In the genomic region with DNA sequence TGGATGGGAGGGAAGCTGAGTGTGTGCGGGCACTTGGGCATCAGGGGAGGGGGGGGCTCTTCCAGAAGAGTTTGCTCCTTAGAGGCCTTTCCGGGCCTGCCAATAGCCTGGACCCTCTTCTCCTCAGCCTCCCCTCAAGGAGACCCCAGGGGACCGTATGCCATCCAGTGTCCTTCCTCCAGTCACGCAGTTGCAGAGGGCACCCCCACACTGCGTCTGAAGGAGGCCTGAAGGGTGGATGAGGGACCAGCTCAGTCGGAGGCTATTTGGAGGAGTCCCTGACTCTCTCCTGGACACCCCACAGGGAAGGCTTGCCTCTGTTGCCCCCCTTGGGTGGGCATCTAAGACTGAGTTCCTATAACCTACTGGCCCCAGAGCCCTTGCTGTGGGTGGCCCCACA, we compare ENCODE assay signal across 19 mouse cellular contexts. TPM values are rescaled to one million over a fixed set of nuclear protein-coding genes. Genes with fewer than 3 reads are reported as not detected.
A peak's percentile ranks its signal among the peaks of the same experiment; 100 is the strongest.
DNase-seq lines count a peak whose midpoint lies in the region; ATAC-seq and TF ChIP-seq lines count a peak whose summit lies in the region.
"Had no signal": no experiment of that assay in that cellular context is flagged by ENCODE, and none has a peak within 500 bp of the region (broad histone marks: within the 10 kb centered on the region; RNA-seq: fewer than 3 reads in every experiment).

No protein-coding gene starts in this region.

- no peak for TF ChIP-seq CTCF in lung, postnatal 0 days (IDR thresholded peaks at IDR 0.05)

- H3K36me3 ChIP-seq in heart, embryonic 10.5 days: no peaks in the 10 kb centered on the region
- no peaks in the 10 kb centered on the region for H3K36me3 ChIP-seq in midbrain, embryonic 10.5 days
- no peaks in the 10 kb centered on the region for H3K36me3 ChIP-seq in midbrain, embryonic 16.5 days (ENCODE audit: control insufficient read depth, insufficient read depth, low read length)
- H3K36me3 ChIP-seq in embryonic facial prominence, embryonic 12.5 days: no peaks in the 10 kb centered on the region
- H3K36me3 ChIP-seq in limb, embryonic 12.5 days: no peaks in the 10 kb centered on the region
- H3K36me3 ChIP-seq in lung, postnatal 0 days (ENCODE audit: insufficient read depth, low read length): no peaks in the 10 kb centered on the region

- H3K9ac ChIP-seq in midbrain, embryonic 16.5 days (ENCODE audit: low read depth, low read length): no peak overlapping the region
- no peak overlapping the region for H3K9ac ChIP-seq in embryonic facial prominence, embryonic 12.5 days
- H3K9ac ChIP-seq in limb, embryonic 12.5 days (replicated peaks): no peak overlapping the region; the same call in 1 of the 2 replicates
- H3K9ac ChIP-seq in lung, postnatal 0 days (replicated peaks; ENCODE audit: low read depth): no peak overlapping the region
- H3K9ac ChIP-seq: forebrain, postnatal 0 days had no signal

- H3K4me1 ChIP-seq in heart, embryonic 10.5 days: peaks cover 10% of the 10 kb centered on the region
- peaks cover 9% of the 10 kb centered on the region for H3K4me1 ChIP-seq in midbrain, embryonic 10.5 days
- H3K4me1 ChIP-seq in midbrain, embryonic 16.5 days (ENCODE audit: control insufficient read depth, insufficient read depth, low read length): no peaks in the 10 kb centered on the region
- H3K4me1 ChIP-seq in embryonic facial prominence, embryonic 12.5 days: peaks cover 13% of the 10 kb centered on the region
- H3K4me1 ChIP-seq in limb, embryonic 12.5 days (replicated peaks): peaks cover 16% of the 10 kb centered on the region
- no peaks in the 10 kb centered on the region for H3K4me1 ChIP-seq in lung, postnatal 0 days (ENCODE audit: insufficient read depth, low read depth, low read length)

- no peak overlapping the region for H3K4me2 ChIP-seq in midbrain, embryonic 16.5 days (ENCODE audit: low read length)
- H3K4me2 ChIP-seq in embryonic facial prominence, embryonic 12.5 days (replicated peaks): peak overlapping the region; percentile 25; the same call in 1 of the 2 replicates
- peak overlapping the region; percentile 27 for H3K4me2 ChIP-seq in limb, embryonic 12.5 days
- no peak overlapping the region for H3K4me2 ChIP-seq in lung, postnatal 0 days (replicated peaks; ENCODE audit: low read depth, low read length)

- DNase-seq in heart, embryonic 10.5 days (ENCODE audit: low spot score): no peak
- no peak for DNase-seq in heart, postnatal 10 days
- DNase-seq in midbrain, embryonic 10.5 days (ENCODE audit: low spot score): no peak
- DNase-seq in lung, postnatal 0 days (ENCODE audit: low spot score): no peak
- DNase-seq in frontal cortex, postnatal 25 days (ENCODE audit: low spot score in 2 of 2): no peak
- DNase-seq: adrenal gland, postnatal 36 days; cerebellum, adult 11-12 months; cerebellum, postnatal 36 days; forebrain, postnatal 0 days; layer of hippocampus, adult 9-11 months; lung, postnatal 10 days; right cerebral cortex, postnatal 4 days; thymus, postnatal 14 days had no signal

- intact Hi-C loops in heart, postnatal 10 days (cut with DNase I): no loop called here

- H3K9me3 ChIP-seq in heart, embryonic 10.5 days: no peaks in the 10 kb centered on the region
- no peaks in the 10 kb centered on the region for H3K9me3 ChIP-seq in midbrain, embryonic 10.5 days (replicated peaks)
- H3K9me3 ChIP-seq in midbrain, embryonic 16.5 days (replicated peaks; ENCODE audit: control insufficient read depth, low read length, poor library complexity, severe bottlenecking): no peaks in the 10 kb centered on the region
- H3K9me3 ChIP-seq in embryonic facial prominence, embryonic 12.5 days: no peaks in the 10 kb centered on the region
- H3K9me3 ChIP-seq in limb, embryonic 12.5 days: no peaks in the 10 kb centered on the region
- H3K9me3 ChIP-seq in lung, postnatal 0 days (ENCODE audit: low read length): no peaks in the 10 kb centered on the region

- WGBS in heart, embryonic 10.5 days: 67% methylated on average over 6 of the region's 6 CpGs
- 65% methylated on average over 6 of the region's 6 CpGs for WGBS in midbrain, embryonic 10.5 days
- WGBS in midbrain, embryonic 16.5 days: 57% methylated on average over 6 of the region's 6 CpGs
- WGBS in embryonic facial prominence, embryonic 12.5 days: 36% methylated on average over 6 of the region's 6 CpGs
- 38% methylated on average over 5 of the region's 6 CpGs for WGBS in limb, embryonic 12.5 days
- WGBS in lung, postnatal 0 days: 73% methylated on average over 6 of the region's 6 CpGs

- peaks cover 29% of the 10 kb centered on the region for H3K27me3 ChIP-seq in heart, embryonic 10.5 days (ENCODE audit: insufficient read depth, poor library complexity, severe bottlenecking)
- H3K27me3 ChIP-seq in midbrain, embryonic 10.5 days (ENCODE audit: low read depth, poor library complexity, severe bottlenecking): no peaks in the 10 kb centered on the region
- no peaks in the 10 kb centered on the region for H3K27me3 ChIP-seq in midbrain, embryonic 16.5 days (ENCODE audit: control insufficient read depth, insufficient read depth, low read depth, low read length)
- H3K27me3 ChIP-seq in embryonic facial prominence, embryonic 12.5 days: no peaks in the 10 kb centered on the region
- no peaks in the 10 kb centered on the region for H3K27me3 ChIP-seq in limb, embryonic 12.5 days
- no peaks in the 10 kb centered on the region for H3K27me3 ChIP-seq in lung, postnatal 0 days (replicated peaks; ENCODE audit: insufficient read depth, low read length)

- no peak for TF ChIP-seq EP300 in lung, postnatal 0 days (IDR thresholded peaks at IDR 0.05)

- H3K4me3 ChIP-seq in heart, embryonic 10.5 days: peak overlapping the region; percentile 13; the same call in 1 of the 2 replicates
- no peak overlapping the region for H3K4me3 ChIP-seq in midbrain, embryonic 10.5 days
- no peak overlapping the region for H3K4me3 ChIP-seq in midbrain, embryonic 16.5 days (ENCODE audit: low read depth, low read length)
- H3K4me3 ChIP-seq in embryonic facial prominence, embryonic 12.5 days: no peak overlapping the region
- no peak overlapping the region for H3K4me3 ChIP-seq in limb, embryonic 12.5 days (replicated peaks)
- H3K4me3 ChIP-seq in lung, postnatal 0 days (ENCODE audit: low read depth, low read length): no peak overlapping the region
- H3K4me3 ChIP-seq: left cerebral cortex, adult 2 months had no signal

- ATAC-seq in midbrain, embryonic 16.5 days: no peak
- peak; percentile 22; the same call in 1 of the 2 replicates for ATAC-seq in embryonic facial prominence, embryonic 12.5 days (ENCODE audit: insufficient number of reproducible peaks, insufficient read depth, low FRiP score, low TSS enrichment)
- ATAC-seq in limb, embryonic 12.5 days (ENCODE audit: insufficient number of reproducible peaks, insufficient read depth, low FRiP score, low TSS enrichment, low read depth): no peak
- ATAC-seq in lung, postnatal 0 days: no peak
- ATAC-seq: forebrain, postnatal 0 days had no signal

- H3K27ac ChIP-seq in heart, embryonic 10.5 days: 0 out of 2 replicates have a peak overlapping the region, but pooled peaks have one; percentile 22
- peak overlapping the region; percentile 28 for H3K27ac ChIP-seq in midbrain, embryonic 10.5 days (replicated peaks)
- H3K27ac ChIP-seq in midbrain, embryonic 16.5 days (ENCODE audit: low read length): no peak overlapping the region
- 0 out of 2 replicates have a peak overlapping the region, but pooled peaks have one; percentile 14 for H3K27ac ChIP-seq in embryonic facial prominence, embryonic 12.5 days
- no peak overlapping the region for H3K27ac ChIP-seq in limb, embryonic 12.5 days
- no peak overlapping the region for H3K27ac ChIP-seq in lung, postnatal 0 days (ENCODE audit: low read length)
- H3K27ac ChIP-seq: left cerebral cortex, adult 2 months had no signal

RNA-seq across cellular contexts. Expression of a gene that starts 0.3 kb away (rescaled TPM):
- polyA plus RNA-seq in heart, embryonic 10.5 days (2016; fragmentation: Nextera tagmentation; extraction: Ambion mirVana): 0.01 and 0.06 TPM in 2 replicates
- total RNA-seq in heart, postnatal 10 days (2021): under 1 TPM; 0.15 to 0.17 TPM
- 0.25 and 0.36 TPM in 2 replicates for polyA plus RNA-seq in midbrain, embryonic 10.5 days (2016; fragmentation: Nextera tagmentation; extraction: Ambion mirVana)
- polyA plus RNA-seq in midbrain, embryonic 16.5 days (2015; fragmentation: Nextera tagmentation; extraction: Ambion mirVana): 2.9 and 3.0 TPM in 2 replicates
- polyA plus RNA-seq in embryonic facial prominence, embryonic 12.5 days (2016; fragmentation: Nextera tagmentation; extraction: Ambion mirVana): 0.32 and 0.95 TPM in 2 replicates
- 0.19 and 0.21 TPM in 2 replicates for polyA plus RNA-seq in limb, embryonic 12.5 days (2016; fragmentation: Nextera tagmentation; extraction: Ambion mirVana)
- polyA plus RNA-seq in lung, postnatal 0 days (2015; fragmentation: Nextera tagmentation; extraction: Ambion mirVana): 0.02 and 0.05 TPM in 2 replicates
- total RNA-seq: megakaryocyte, adult 5-6 weeks; monocyte, adult 5-6 weeks had no signal

Comparison
In these comparisons a context has a peak if more than half of its experiments do, and no peak if none do; other contexts are left out.
1. H3K27ac ChIP-seq: peak in heart, embryonic 10.5 days (single experiment), midbrain, embryonic 10.5 days (single experiment) and embryonic facial prominence, embryonic 12.5 days (single experiment); none in midbrain, embryonic 16.5 days (single experiment), limb, embryonic 12.5 days (single experiment) and lung, postnatal 0 days (single experiment).
2. H3K4me2 ChIP-seq: peak in embryonic facial prominence, embryonic 12.5 days (single experiment) and limb, embryonic 12.5 days (single experiment); none in midbrain, embryonic 16.5 days (single experiment) and lung, postnatal 0 days (single experiment).